Mouse (Mus musculus): ENCODE results near the gene Trnau1ap.
A peak's percentile ranks its signal among the peaks of the same experiment; 100 is the strongest.

Trnau1ap gene

DNA sequence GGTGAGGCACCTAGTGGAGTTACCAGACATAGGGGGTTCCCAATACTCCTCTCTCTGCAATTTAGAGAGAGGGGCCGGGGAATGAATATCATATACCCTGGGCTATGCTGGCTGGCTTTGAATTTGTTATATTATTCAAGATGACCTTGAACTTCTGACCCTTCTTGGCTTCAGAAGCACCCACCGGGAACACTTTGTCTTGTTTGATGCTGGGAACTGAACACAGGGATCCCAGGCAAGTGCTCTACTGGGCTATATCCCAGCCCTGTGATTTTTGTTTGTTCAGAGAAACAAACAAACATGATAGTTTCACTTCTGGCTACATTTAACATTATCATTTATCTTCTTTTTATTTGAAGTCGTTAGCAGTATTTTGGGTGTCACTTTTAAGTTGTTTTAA lies 26.1 kb upstream of the Trnau1ap start:
- no peak for TF ChIP-seq NANOG (IDR thresholded peaks at IDR 0.05; ENCODE audit: borderline replicate concordance, low read length)
- TF ChIP-seq POU5F1 (IDR thresholded peaks at IDR 0.05; ENCODE audit: borderline replicate concordance, low read length): no peak
- TF ChIP-seq CTCF (conservative IDR thresholded peaks at IDR 0.05; ENCODE audit: low read length): no peak
- Histone ChIP-seq H3K4me3 (replicated peaks; ENCODE audit: low read length) (no peak overlapping the region), H3K4me1 (replicated peaks; ENCODE audit: low read depth, low read length) (peaks cover 55% of the 10 kb centered on the region), H3K36me3 (ENCODE audit: insufficient read depth, low read length) (peaks cover 57% of the 10 kb centered on the region), H3K27me3 (ENCODE audit: insufficient read depth, low read length) (no peaks in the 10 kb centered on the region), H3K9me3 (ENCODE audit: low read length) (no peaks in the 10 kb centered on the region)

DNA sequence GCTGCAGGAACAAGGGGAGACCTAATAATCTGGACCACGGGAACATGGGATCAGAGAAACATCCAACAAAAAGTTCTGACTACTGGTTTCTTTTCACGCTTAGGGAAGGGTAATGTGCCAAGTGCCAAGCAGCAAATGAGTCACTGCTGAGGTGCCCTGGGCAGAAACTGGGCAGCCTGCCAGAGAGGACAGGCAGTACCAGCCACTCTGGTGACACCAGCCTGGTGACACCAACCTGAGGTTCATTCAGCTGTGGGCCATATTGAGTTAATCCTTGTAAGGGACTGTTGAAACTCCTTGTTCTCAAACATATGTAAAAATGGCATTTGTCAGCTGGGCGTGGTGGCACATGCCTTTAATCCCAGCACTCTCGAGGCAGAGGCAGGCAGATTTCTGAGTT lies 25.2 kb upstream of the Trnau1ap start:
- H3K9me3 ChIP-seq (ENCODE audit: low read length): no peaks in the 10 kb centered on the region
- H3K27me3 ChIP-seq (ENCODE audit: insufficient read depth, low read length): no peaks in the 10 kb centered on the region
- TF ChIP-seq POU5F1 (IDR thresholded peaks at IDR 0.05; ENCODE audit: borderline replicate concordance, low read length) (no peak), CTCF (conservative IDR thresholded peaks at IDR 0.05; ENCODE audit: low read length) (no peak), NANOG (IDR thresholded peaks at IDR 0.05; ENCODE audit: borderline replicate concordance, low read length) (no peak)
- peaks cover 51% of the 10 kb centered on the region for H3K36me3 ChIP-seq (ENCODE audit: insufficient read depth, low read length)
- H3K4me3 ChIP-seq (replicated peaks; ENCODE audit: low read length): peak overlapping the region; percentile 99
- H3K4me1 ChIP-seq (replicated peaks; ENCODE audit: low read depth, low read length): peaks cover 59% of the 10 kb centered on the region

DNA sequence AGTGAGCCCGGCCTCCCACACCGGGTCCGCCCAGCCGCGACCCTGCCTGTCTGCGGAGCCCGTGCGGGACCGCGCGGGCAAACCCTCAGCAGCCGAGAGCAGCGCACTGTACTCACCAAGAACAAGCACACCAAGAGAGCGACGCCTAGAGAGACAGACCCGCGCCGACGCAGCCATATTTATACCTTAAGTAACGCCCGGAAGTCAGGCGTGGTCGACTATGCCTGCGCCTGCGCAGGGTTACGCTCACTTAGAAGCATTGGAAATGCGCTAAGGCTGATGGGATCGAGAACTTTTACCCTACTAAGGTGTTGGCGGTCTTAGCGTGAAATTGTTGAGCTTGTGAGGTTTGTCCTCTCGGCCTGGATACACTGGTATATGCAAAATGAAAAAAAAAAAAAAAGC lies 24.1 kb upstream of the Trnau1ap start, which contains the start of gene Rcc1:
Gene Rcc1, minus strand, starts transcription at position 125 of the 405 bp plus-strand sequence.
- H3K36me3 ChIP-seq (ENCODE audit: insufficient read depth, low read length): peaks cover 46% of the 10 kb centered on the region
- peak within 1 kb of the TSS; percentile 99 for H3K4me3 ChIP-seq (replicated peaks; ENCODE audit: low read length)
- H3K27me3 ChIP-seq (ENCODE audit: insufficient read depth, low read length): no peaks in the 10 kb centered on the region
- peaks cover 56% of the 10 kb centered on the region for H3K4me1 ChIP-seq (replicated peaks; ENCODE audit: low read depth, low read length)
- TF ChIP-seq CTCF (conservative IDR thresholded peaks at IDR 0.05; ENCODE audit: low read length) (no peak), POU5F1 (IDR thresholded peaks at IDR 0.05; ENCODE audit: borderline replicate concordance, low read length) (no peak), NANOG (IDR thresholded peaks at IDR 0.05; ENCODE audit: borderline replicate concordance, low read length) (no peak)
- H3K9me3 ChIP-seq (ENCODE audit: low read length): no peaks in the 10 kb centered on the region

DNA sequence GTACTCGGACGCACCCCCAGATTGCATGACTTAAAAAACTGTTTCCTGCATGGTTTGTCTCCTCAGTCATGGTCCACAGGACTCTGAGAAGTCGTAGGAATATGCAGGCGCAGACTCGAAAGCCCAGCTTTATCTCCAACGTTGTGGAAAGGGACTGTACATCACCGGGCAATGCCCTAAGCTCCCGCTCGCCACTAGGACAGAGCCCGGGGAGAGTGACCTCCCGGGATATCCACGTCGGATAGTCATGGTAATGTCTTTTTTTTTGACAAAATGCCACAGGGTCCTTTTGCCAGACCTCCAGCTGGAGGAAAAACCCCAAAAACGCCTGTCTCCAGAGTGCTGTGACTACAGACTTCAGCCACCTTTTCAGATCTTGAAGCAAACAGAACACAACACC lies 23.4 kb upstream of the Trnau1ap start:
- Histone ChIP-seq H3K9me3 (ENCODE audit: low read length) (no peaks in the 10 kb centered on the region), H3K4me1 (replicated peaks; ENCODE audit: low read depth, low read length) (peaks cover 55% of the 10 kb centered on the region), H3K4me3 (replicated peaks; ENCODE audit: low read length) (peak overlapping the region; percentile 99), H3K27me3 (ENCODE audit: insufficient read depth, low read length) (no peaks in the 10 kb centered on the region), H3K36me3 (ENCODE audit: insufficient read depth, low read length) (peaks cover 43% of the 10 kb centered on the region)
- TF ChIP-seq POU5F1 (IDR thresholded peaks at IDR 0.05; ENCODE audit: borderline replicate concordance, low read length): no peak
- TF ChIP-seq NANOG (IDR thresholded peaks at IDR 0.05; ENCODE audit: borderline replicate concordance, low read length): no peak
- no peak for TF ChIP-seq CTCF (conservative IDR thresholded peaks at IDR 0.05; ENCODE audit: low read length)

DNA sequence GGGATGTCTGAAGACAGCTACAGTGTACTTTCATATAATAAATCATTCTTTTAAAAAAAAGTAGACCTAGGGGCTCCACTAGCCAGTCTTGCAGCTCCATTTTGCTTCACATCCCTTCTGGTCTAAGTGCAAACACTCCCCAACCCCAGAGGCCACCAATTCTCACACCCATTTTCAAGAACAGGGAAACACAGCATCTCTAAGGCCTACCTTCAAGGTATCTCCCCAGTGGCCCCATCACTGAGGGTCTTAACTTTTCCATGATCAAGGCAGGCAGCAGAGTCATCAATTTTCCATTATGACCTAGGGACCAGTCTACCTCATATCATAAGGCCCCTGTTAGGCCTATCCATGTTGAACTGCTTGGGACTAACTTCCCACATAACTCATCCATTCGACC lies 22.1 kb upstream of the Trnau1ap start:
- H3K4me1 ChIP-seq (replicated peaks; ENCODE audit: low read depth, low read length): peaks cover 50% of the 10 kb centered on the region
- H3K36me3 ChIP-seq (ENCODE audit: insufficient read depth, low read length): peaks cover 41% of the 10 kb centered on the region
- H3K27me3 ChIP-seq (ENCODE audit: insufficient read depth, low read length): no peaks in the 10 kb centered on the region
- no peaks in the 10 kb centered on the region for H3K9me3 ChIP-seq (ENCODE audit: low read length)
- TF ChIP-seq POU5F1 (IDR thresholded peaks at IDR 0.05; ENCODE audit: borderline replicate concordance, low read length) (no peak), CTCF (conservative IDR thresholded peaks at IDR 0.05; ENCODE audit: low read length) (no peak), NANOG (IDR thresholded peaks at IDR 0.05; ENCODE audit: borderline replicate concordance, low read length) (no peak)
- peak overlapping the region; percentile 99 for H3K4me3 ChIP-seq (replicated peaks; ENCODE audit: low read length)

DNA sequence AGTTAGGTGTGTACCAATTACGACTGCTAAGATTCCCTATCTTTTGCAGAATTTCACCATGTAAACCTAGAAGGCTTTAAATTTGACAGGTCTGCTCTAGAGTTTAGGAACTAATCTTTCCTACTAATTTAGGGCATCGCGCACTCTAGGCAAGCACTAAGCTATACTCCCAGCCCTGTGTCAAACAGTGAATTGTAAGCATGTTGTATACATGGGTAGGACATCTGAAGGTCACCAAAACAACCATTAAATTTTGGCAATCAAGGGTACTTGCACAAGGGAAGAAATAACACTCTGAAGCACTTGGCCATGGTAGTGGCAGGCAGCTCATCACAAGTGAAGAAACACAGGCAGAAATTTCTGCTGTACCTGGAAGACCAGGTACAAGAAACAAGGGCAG lies 21.5 kb upstream of the Trnau1ap start:
- Histone ChIP-seq H3K9me3 (ENCODE audit: low read length) (no peaks in the 10 kb centered on the region), H3K36me3 (ENCODE audit: insufficient read depth, low read length) (peaks cover 43% of the 10 kb centered on the region), H3K4me3 (replicated peaks; ENCODE audit: low read length) (no peak overlapping the region), H3K4me1 (replicated peaks; ENCODE audit: low read depth, low read length) (peaks cover 50% of the 10 kb centered on the region), H3K27me3 (ENCODE audit: insufficient read depth, low read length) (no peaks in the 10 kb centered on the region)
- TF ChIP-seq CTCF (conservative IDR thresholded peaks at IDR 0.05; ENCODE audit: low read length) (no peak), POU5F1 (IDR thresholded peaks at IDR 0.05; ENCODE audit: borderline replicate concordance, low read length) (no peak), NANOG (IDR thresholded peaks at IDR 0.05; ENCODE audit: borderline replicate concordance, low read length) (no peak; the same call in 1 of the 2 replicates)

DNA sequence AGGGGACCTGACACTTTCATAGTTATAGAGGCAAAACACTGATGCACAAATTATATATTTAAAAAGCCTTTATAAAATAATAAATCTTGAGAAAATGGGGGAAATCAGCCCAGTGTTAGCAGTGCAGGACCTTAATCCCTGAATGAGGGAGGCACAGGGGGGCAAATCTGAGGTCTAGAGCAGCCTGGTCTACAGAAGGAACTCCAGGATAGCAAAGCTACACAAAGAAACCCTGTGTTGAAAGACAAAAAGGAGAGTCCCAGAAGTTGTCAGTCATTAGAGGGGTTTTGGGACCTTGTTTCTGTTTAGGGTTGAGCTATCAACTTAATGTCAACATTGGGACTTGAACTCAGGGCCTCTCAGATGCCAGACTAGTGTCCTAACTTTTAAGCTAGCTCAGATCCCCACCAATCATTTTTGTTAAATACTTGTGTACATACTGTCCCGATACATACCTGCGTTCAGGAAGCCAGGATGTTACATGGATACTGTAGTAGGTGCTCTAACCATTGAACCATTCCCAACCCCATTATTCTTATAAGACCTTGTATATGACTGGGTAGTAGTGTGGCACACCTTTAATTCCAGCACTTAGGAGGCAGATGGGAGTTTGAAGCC lies 20.9 kb upstream of the Trnau1ap start:
- Histone ChIP-seq H3K36me3 (ENCODE audit: insufficient read depth, low read length) (peaks cover 43% of the 10 kb centered on the region), H3K4me1 (replicated peaks; ENCODE audit: low read depth, low read length) (peaks cover 46% of the 10 kb centered on the region)
- TF ChIP-seq NANOG (IDR thresholded peaks at IDR 0.05; ENCODE audit: borderline replicate concordance, low read length): no peak
- TF ChIP-seq CTCF (conservative IDR thresholded peaks at IDR 0.05; ENCODE audit: low read length): no peak; the same call in 1 of the 2 replicates
- TF ChIP-seq POU5F1 (IDR thresholded peaks at IDR 0.05; ENCODE audit: borderline replicate concordance, low read length): no peak

DNA sequence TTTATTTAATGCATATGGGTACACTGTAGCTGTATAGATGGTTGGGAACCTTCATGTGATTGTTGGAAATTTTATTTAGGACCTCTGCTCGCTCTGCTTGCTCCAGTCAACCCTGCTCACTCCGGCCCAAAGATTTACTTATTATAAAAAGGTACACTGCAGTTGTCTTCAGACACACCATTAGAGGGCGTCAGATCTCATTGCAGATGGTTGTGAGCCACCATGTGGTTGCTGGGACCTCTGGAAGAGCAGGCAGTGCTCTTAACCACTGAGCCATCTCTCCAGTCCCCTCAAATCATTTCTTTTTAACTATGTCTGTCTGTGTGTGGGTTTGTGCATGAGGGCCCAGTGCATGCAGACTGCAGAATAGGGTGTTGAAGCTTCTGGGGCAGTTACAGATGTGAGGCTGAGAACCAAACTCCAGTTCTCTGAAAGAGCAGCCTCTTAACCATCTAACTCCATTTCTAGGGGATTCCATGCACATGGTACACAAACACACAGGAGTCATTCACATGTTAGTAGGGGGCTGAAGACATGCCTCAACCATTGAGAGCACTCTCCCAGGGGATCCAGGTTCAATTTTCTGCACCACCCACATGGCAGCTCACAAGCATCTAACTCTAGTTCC lies 20.3 kb upstream of the Trnau1ap start:
- Histone ChIP-seq H3K27me3 (ENCODE audit: insufficient read depth, low read length) (no peaks in the 10 kb centered on the region), H3K4me1 (replicated peaks; ENCODE audit: low read depth, low read length) (peaks cover 46% of the 10 kb centered on the region), H3K9me3 (ENCODE audit: low read length) (no peaks in the 10 kb centered on the region), H3K36me3 (ENCODE audit: insufficient read depth, low read length) (peaks cover 43% of the 10 kb centered on the region), H3K4me3 (replicated peaks; ENCODE audit: low read length) (no peak overlapping the region)
- TF ChIP-seq POU5F1 (IDR thresholded peaks at IDR 0.05; ENCODE audit: borderline replicate concordance, low read length) (no peak), NANOG (IDR thresholded peaks at IDR 0.05; ENCODE audit: borderline replicate concordance, low read length) (no peak), CTCF (conservative IDR thresholded peaks at IDR 0.05; ENCODE audit: low read length) (peak; percentile 15; the same call in 1 of the 2 replicates)

More for the DNA sequence above, 20.9 kb upstream of the Trnau1ap start:
- no peaks in the 10 kb centered on the region for H3K27me3 ChIP-seq (ENCODE audit: insufficient read depth, low read length)
- no peak overlapping the region for H3K4me3 ChIP-seq (replicated peaks; ENCODE audit: low read length)
- H3K9me3 ChIP-seq (ENCODE audit: low read length): no peaks in the 10 kb centered on the region

Data from E14TG2a.4 (cell line).